Mouse (Mus musculus): Measurements from ENCODE around the gene Pex10.

The Pex10 gene

DNA sequence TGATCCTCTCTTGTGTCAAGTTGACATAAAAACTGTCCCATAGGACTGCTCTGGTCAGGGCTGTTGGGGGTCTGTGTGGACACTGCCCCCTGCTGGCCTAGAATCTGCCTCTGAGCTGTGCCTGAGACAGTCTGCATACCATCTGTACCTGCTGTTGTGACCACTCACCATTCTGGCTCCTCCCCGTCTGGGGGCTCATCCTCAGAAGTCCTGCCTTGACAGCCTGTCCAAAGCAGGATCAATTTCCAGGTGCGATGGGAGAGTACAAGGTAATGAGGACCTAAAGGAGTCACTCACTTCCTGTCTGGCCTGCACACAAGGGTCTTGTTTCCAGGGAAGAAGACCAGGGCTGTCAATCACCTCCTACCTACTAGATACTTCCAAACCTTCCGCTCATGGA is 27.7 kb downstream of the Pex10 start:
- DNase-seq = peak; percentile 69 to 71

DNA sequence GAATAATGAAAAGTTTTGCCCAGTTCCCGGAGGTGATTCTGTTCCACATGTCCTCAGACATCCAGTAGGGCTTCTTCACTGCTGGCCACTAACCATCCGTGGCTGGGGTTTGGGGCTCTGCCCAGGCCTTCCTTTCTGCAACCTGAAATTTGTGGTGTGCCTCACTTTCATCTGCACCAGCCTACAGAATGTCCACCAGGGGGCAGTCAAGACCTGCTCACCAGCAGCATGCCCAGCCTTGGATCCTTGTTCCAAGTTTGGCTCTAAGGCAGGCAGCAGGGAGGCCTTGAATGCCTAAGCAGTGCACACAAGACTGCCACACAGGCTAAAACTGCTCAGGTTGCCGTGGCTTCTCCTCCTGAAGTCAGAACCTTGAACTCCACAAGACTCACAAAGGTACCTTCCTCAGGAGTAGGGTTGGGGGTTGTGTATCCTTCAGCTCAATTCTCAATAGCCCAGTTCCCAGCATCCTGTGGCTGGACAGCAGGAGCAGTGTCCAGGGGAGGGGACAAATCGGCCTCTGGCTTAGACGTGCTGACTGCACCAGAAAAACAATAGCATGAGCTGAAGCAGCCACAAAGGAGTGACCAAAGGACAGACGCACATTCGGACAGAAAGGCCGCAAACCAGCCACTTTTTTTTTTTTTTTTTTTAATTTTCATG is 28.6 kb downstream of the Pex10 start:
- DNase-seq = peak; percentile 71 to 73

DNA sequence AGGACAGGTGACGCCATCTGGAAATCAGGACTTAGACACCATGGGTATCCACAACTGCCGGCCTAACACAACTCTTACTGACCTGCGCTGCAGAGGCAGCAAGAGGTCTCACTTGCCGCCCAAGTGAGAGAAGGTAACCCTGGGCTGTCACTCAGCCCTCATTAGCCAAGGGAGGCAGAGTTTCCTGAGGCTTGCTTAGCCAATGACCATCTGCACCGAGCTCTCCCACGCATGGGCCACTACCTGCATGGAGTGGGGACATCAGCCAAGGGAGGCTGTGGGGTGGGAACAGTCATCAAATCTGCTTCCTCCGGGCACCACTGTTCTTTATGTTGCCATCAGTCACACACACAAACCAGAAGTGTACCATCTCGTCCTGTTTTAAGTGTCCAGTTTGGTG is 29.2 kb downstream of the Pex10 start:
- DNase-seq = no peak

DNA sequence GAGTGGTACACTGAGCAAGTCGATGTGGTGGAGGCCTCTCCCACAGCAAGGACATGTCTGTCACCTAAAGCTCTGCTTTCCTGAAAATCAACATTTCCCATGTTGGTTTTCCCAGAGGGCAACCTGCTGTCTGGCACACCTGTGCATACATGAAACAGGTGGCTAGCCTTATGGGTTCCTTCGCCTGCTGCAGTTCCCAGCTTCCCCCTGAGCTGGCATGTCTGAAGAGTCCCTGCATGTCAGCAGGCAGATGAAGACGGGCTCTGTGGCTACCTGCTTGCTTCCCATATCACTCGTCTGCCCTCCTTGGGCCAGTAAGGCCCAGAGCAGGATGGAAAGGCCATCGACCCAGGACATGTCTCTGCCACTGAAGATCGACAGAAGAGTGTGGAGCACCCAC is 30.6 kb downstream of the Pex10 start:
- DNase-seq = no peak

DNA sequence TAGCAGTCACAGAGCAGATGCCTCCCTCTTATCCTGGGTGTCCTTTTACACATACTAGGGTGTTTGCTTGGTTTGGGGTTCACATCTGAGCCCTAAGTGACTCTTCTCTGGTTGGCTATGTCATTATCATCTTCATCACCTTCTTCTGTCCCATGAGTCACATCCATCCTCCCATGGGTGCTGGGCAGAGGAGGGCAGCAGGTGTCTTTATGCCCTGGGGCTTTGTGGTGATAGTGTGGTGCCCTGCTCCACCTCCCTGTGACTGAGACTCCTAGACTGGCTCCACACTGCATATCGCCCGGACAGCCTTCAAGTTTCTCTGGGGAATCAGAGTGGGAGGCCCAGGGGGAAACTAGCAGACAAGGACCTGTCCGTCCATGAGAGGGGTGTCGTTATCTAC is 31.8 kb downstream of the Pex10 start:
- no peak for DNase-seq

DNA sequence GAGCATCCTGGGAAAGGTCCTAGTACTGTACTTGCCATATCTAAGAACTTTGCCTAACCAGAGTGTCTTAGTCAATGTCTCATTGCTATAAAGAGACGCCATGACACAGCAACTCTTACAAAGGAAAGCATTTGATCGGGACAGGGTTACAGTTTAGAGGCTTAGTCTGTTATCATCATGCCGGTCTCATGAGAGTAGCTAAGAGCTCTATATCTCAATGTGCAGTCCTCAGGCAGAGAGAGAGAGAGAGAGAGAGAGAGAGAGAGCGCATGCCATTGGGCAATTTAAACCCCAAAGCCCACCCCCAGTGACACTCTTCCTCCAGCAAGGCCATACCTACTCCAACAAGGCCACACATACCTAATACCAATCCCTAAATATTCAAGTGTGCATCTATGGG is 41.1 kb downstream of the Pex10 start:
- no peak for DNase-seq

DNA sequence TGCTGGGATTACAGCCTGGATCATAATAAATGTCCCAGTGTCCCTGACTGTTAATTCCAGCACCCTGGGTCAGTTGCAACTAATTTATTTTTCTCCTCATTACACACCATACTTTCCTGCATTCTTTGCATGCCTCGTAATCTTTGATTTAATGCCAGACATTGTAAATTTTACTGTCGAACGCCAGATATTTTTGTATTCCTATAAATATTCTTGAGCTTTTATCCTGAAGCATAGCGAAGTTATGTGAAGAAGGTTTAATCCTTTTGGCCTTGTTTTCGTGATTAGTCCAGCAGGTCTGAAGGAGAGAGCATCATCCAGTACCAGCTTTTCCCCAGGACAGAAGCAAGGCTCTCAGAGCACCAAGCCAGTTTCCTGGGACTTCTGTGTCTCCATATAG is 42.7 kb downstream of the Pex10 start:
- no peak for DNase-seq

DNA sequence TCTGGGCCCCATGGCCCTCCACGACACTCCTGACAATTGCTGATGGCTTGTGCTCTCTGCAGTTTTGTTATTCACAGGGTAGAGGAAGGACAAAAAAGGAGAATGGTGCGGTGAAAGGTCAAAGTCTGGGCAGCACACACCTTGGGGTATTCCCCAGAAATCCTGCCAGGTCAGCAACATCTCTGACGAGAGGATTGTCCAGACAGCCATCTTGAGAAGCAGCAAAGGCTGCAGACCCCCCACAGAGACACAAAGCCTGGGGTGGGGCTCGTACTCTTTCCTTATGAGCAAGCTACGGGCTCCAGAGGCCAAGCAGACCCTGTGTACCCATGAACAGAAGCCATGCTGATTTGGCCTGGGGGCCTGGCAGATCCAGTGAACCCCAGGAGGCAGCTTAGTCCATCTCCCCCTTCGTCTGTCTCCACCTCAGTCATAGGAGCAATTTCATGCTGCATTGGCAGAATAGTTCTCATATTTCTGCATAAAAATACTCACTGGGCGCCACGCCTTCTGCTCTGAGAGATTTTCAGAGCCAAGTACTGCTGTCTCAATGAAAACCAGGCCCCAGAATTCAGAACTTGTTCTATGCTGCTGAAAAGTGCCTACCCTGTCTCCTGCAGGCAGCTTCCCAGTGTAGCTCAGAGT is 47.1 kb downstream of the Pex10 start:
- DNase-seq = no peak

DNA sequence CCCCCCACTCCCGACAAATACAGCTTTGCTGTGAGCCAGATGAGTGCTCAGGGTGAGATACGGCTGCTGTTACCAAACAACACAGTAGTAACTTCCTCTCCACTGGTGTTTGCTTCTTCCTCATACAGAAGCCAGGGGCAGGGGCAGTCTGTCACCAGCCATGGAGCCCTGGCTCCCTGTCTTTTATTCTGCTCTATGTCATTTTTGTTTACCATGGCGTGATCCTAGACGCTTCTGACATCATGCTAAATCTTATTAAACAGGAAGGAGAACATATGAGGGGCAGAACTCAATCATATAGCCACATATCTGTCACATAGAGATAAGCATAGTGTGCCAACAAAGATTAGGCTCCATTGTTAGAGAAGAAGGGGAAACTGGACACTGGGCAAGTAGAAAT is 49.8 kb downstream of the Pex10 start:
- no peak for DNase-seq

DNA sequence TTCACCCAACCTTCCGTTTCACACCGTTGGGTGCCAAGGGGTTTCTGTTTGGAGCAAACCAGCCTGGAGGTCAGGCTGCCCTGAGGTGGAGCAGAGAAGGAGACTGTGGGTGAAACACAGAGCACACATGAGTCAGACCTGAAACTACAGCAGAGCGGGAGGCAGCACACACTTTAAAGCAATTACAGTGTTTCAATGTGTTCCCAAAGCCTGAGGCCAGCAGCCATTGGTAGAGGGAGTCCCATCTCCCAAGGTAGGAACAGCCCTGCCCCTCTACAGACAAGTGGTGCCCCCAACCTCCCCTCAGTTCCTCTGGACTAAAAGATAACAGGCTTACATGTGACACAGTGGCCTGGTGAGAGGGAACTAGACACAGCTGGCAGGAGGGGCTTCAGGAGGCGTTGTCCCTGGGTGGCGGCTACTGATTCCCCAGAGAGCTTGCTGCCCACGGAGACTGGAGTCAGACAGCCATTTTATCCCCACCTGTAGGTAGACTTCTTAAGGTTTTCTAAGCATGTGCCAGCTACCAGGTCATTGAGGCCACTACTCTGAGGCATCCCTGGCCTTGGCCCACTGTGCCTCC is 50.7 kb downstream of the Pex10 start:
- DNase-seq = no peak

DNA sequence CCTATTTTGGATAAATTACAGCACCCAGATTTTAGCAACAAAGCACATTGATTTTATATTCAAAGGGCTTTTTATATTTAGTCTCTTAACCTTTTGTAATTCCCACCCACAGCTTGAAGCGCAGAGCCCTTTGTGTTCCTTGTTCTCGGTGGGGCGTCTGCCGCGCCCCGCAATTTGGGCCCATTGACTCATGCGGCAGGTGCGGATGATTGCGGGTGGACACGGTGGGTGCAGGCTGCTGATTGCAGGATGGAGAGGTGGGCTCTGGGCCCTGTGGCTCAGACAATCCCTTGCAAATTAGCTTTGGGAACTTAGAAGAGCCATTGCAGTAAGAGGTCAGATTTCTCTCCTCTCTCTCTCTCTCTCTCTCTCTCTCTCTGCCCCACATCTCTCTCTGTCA is 51.5 kb downstream of the Pex10 start:
- DNase-seq = no peak

DNA sequence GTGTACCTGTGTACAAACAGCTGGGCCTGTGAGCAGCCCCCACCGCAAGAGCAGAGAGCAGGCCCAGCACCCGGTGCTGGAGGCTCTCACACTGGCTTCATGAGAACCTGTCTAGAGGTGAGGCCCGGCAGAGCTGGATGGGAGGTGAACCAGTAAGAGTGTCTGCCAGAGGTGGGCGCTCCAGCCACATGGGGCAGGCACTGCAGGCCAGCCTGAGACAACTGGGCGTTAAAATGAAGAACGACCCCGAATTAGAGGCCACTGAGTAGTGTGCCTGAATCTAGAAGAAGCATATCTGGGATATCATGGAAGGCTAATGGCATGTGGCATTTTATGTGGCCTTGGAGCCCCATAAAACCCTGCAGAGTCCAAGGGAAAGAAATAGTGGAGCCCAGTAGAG is 53.2 kb downstream of the Pex10 start:
- DNase-seq = no peak

DNA sequence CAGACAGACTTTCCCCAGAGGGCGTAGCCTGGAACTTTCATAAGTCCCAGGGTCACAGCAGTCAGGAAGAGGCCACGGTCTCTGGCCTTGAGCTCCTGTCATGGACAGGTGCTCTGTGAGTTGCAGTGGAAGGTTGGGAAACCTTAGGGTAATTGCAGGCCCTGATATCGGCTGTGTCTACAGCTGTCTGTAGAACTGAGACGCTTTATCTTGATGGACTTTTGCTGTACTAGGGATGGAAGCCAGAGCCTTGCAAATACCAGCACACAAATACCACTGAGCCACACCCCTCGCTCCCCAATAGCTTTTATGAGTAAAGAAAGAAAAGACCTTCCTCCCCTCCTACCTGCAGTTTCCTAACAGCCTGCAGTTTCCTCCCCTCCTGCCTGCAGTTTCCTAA is 53.8 kb downstream of the Pex10 start:
- no peak for DNase-seq

DNA sequence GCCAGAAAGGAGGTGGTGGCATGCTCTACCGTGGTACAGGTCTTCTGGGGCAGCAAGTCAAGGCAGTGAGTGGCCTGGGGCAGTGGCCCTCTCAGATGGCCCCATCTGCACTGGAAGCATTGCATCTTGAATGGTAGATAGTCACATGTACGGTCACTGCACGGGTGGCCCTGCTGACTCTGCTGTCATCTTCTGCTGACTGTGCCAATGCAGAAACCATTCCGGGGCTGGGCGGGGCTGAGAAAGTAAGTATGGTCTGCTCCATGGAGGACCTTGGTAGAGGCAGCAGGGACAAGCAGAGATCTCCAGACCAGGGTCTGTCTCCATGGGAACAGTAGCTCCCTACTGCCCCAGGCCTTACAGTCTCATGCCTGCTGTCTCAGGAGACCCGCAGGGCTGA is 54.4 kb downstream of the Pex10 start:
- no peak for DNase-seq
